Mouse (Mus musculus): ENCODE measurements around the gene Abcf1. TPM values are rescaled to one million over a fixed set of nuclear protein-coding genes. Genes with fewer than 3 reads are reported as not detected.
"Not testable (repeated sequence)": the region's sequence is repeated elsewhere in the genome, so short reads cannot be mapped to it uniquely, and the experiment has no call there.

Abcf1 gene
- polyA plus RNA-seq (2016; fragmentation: Nextera tagmentation; extraction: Ambion mirVana) = 91.2 and 113 TPM in 2 replicates

GRCm38 (mm10) chr17:35969418-35970389 lies at the start of gene Abcf1:
Gene Abcf1, minus strand, starts transcription at chr17:35969761.
- Histone ChIP-seq H3K9ac (peak within 1 kb of the TSS; percentile 81), H3K36me3 (peaks cover 35% of the 10 kb centered on the region), H3K4me3 (peak within 1 kb of the TSS; percentile 97), H3K27ac (peak within 1 kb of the TSS; percentile 73), H3K4me1 (peaks cover 11% of the 10 kb centered on the region), H3K4me2 (replicated peaks) (peak within 1 kb of the TSS; percentile 76), H3K9me3 (no peaks in the 10 kb centered on the region), H3K27me3 (no peaks in the 10 kb centered on the region)
- peak; percentile 90 for ATAC-seq (ENCODE audit: insufficient number of reproducible peaks, insufficient read depth, low FRiP score, low TSS enrichment)
- WGBS = under 1% methylated on average over 68 of the region's 68 CpGs

- no peak overlapping the region for H3K27ac ChIP-seq
- 72% methylated on average over 2 of the region's 2 CpGs for WGBS
- no peak overlapping the region for H3K4me3 ChIP-seq
- peaks cover 13% of the 10 kb centered on the region; the same call in 1 of the 2 replicates for H3K4me1 ChIP-seq
- H3K4me2 ChIP-seq (replicated peaks) = no peak overlapping the region
- H3K9ac ChIP-seq = no peak overlapping the region
- no peaks in the 10 kb centered on the region for H3K9me3 ChIP-seq
- H3K36me3 ChIP-seq = peaks cover 12% of the 10 kb centered on the region
- no peaks in the 10 kb centered on the region for H3K27me3 ChIP-seq
- no peak for ATAC-seq (ENCODE audit: insufficient number of reproducible peaks, insufficient read depth, low FRiP score, low TSS enrichment)
Observed at GRCm38 (mm10) chr17:36018979-36019378, 49.4 kb upstream of the Abcf1 start.

GRCm38 (mm10) chr17:36017046-36017445 lies 47.5 kb upstream of the Abcf1 start:
- ATAC-seq (ENCODE audit: insufficient number of reproducible peaks, insufficient read depth, low FRiP score, low TSS enrichment) = no peak
- 89% methylated on average over 5 of the region's 5 CpGs for WGBS
- no peaks in the 10 kb centered on the region for H3K9me3 ChIP-seq
- peaks cover 3% of the 10 kb centered on the region; the same call in 1 of the 2 replicates for H3K4me1 ChIP-seq
- no peak overlapping the region for H3K27ac ChIP-seq
- no peak overlapping the region for H3K4me2 ChIP-seq (replicated peaks)
- peaks cover 12% of the 10 kb centered on the region for H3K36me3 ChIP-seq
- H3K27me3 ChIP-seq = no peaks in the 10 kb centered on the region
- H3K9ac ChIP-seq = no peak overlapping the region
- no peak overlapping the region for H3K4me3 ChIP-seq

GRCm38 (mm10) chr17:36014977-36015376 lies 45.4 kb upstream of the Abcf1 start:
- Histone ChIP-seq H3K4me2 (replicated peaks) (no peak overlapping the region), H3K36me3 (peaks cover 12% of the 10 kb centered on the region), H3K27ac (no peak overlapping the region), H3K9ac (no peak overlapping the region), H3K4me3 (no peak overlapping the region), H3K4me1 (no peaks in the 10 kb centered on the region), H3K9me3 (no peaks in the 10 kb centered on the region), H3K27me3 (no peaks in the 10 kb centered on the region)
- 97% methylated on average over 5 of the region's 5 CpGs for WGBS
- no peak for ATAC-seq (ENCODE audit: insufficient number of reproducible peaks, insufficient read depth, low FRiP score, low TSS enrichment)

DNA sequence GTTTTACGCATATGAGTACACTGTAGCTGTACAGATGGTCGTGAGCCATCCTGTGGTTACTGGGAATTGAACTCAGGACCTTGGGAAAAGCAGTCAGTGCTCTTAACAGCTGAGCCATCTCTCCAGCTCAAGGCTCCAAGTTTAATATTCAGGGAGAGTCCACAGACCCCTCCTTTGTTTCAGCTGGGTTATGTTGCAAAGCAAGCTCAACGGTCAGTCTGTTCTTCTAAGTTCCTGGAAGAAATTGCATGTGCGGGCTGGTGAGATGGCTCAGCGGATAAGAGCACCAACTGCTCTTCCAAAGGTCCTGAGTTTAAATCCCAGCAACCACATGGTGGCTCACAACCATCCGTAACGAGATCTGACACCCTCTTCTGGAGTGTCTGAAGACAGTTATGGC lies 34.8 kb upstream of the Abcf1 start:
- not testable (repeated sequence) for H3K4me3 ChIP-seq; H3K36me3 ChIP-seq; H3K4me2 ChIP-seq (replicated peaks); ATAC-seq (ENCODE audit: insufficient number of reproducible peaks, insufficient read depth, low FRiP score, low TSS enrichment); H3K9ac ChIP-seq; H3K27me3 ChIP-seq; H3K9me3 ChIP-seq; H3K4me1 ChIP-seq; H3K27ac ChIP-seq
- WGBS = 97% methylated on average over 7 of the region's 7 CpGs

DNA sequence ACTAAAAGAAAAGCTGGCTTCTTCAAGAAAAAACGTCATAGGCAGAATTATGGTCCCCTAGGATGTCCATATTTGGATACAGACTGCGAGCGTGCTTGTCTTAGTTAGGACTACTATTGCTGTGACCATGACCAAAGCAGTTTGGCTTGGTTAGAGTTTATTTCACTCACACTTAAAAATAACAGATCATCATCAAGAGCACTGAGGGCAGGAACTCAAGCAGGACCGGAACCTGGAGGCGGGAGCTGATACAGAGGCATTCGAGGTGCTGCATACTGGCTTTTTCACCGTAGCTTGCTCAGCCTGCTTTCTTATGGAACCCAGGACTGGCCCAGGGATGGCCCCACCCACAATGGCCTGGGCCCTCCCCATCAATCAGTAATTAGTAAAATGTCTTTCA lies 33.8 kb upstream of the Abcf1 start:
- Histone ChIP-seq H3K36me3 (no peaks in the 10 kb centered on the region), H3K4me1 (no peaks in the 10 kb centered on the region), H3K27ac (no peak overlapping the region), H3K27me3 (no peaks in the 10 kb centered on the region), H3K4me3 (no peak overlapping the region), H3K9me3 (no peaks in the 10 kb centered on the region), H3K9ac (no peak overlapping the region), H3K4me2 (replicated peaks) (no peak overlapping the region)
- ATAC-seq (ENCODE audit: insufficient number of reproducible peaks, insufficient read depth, low FRiP score, low TSS enrichment) = no peak
- WGBS = 91% methylated on average over 7 of the region's 7 CpGs

DNA sequence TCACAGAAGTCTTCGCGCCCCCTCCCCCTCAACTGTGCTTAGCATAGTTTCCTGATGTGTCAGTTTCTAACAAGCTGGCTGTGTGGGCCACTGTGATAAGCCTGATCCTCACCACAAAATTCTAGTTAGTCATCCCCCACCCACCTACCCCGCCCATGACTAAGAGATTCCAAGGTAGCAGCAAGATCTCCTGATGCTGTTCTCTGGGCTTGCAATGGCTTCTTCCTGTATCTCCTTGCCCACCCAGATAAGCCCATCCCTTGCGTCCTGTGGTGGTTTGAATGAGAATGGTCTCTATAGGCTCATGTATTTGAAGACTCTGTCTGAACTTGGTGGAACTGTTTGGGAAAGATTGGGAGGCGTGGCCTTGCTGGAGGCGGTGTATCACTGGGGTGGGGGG lies 32.4 kb upstream of the Abcf1 start:
- Histone ChIP-seq H3K9ac (no peak overlapping the region), H3K27me3 (no peaks in the 10 kb centered on the region), H3K4me2 (replicated peaks) (no peak overlapping the region), H3K4me1 (0 out of 2 replicates have a peak, but pooled peaks cover 3% of the 10 kb centered on the region), H3K4me3 (no peak overlapping the region), H3K27ac (no peak overlapping the region), H3K9me3 (no peaks in the 10 kb centered on the region), H3K36me3 (no peaks in the 10 kb centered on the region)
- WGBS = 91% methylated on average over 6 of the region's 6 CpGs
- ATAC-seq (ENCODE audit: insufficient number of reproducible peaks, insufficient read depth, low FRiP score, low TSS enrichment) = no peak

DNA sequence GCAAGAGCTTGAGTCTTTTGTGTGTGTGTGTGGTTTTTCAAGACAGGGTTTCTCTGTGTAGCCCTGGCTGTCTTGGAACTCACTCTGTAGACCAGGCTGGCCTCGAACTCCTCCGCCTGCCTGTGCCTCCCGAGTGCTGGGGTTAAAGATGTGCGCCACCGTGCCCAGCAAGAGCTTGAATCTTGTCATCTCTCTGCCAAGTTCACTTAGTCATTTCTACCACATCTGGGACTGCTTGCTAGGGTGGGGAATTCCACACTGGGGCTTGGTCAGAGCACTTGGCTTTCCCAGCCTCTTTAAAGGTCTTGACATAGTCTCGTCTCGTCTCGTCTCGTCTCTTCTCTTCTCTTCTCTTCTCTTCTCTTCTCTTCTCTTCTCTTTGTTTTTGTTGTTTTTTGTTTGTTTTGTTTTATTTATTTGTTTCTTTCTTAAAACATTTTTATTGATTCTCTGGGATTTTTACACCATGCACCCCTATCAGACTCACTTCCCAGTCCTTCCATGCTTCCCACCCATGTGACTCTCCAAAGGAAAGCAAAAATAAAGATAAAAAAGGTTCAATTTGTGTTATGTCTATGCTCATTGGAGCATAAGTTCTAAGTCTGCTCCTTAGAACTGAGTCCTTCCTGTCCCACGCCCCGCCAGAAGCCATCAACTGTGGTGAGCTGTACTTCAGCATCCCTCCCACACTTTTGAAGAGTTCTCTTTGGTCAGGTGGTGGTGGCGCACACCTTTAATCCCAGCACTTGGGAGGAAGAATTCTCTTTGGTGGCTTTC lies 31.7 kb upstream of the Abcf1 start:
- H3K4me2 ChIP-seq (replicated peaks) = no peak overlapping the region

DNA sequence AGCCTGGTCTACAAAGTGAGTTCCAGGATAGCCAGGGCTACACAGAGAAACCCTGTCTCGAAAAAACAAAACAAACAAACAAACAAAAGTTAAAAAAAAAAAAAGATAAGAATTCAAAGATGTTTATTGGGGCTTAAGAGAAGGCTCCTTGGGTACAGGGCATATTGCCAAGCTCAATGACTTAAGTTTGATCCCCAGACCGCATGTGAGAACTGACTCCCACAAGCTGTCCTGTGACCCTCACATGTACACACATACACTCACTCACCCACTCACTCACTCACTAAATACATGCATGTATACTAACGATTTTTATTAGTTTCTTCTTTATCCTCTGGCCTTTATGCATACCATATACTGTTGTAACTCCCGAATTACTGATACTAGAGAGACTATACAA lies 30.8 kb upstream of the Abcf1 start:
- H3K9me3 ChIP-seq = no peaks in the 10 kb centered on the region
- no peak overlapping the region for H3K9ac ChIP-seq
- H3K27me3 ChIP-seq = no peaks in the 10 kb centered on the region
- 91% methylated on average over 4 of the region's 4 CpGs for WGBS
- no peaks in the 10 kb centered on the region for H3K36me3 ChIP-seq
- H3K4me1 ChIP-seq = peaks cover 6% of the 10 kb centered on the region
- H3K4me2 ChIP-seq (replicated peaks) = no peak overlapping the region
- no peak overlapping the region for H3K27ac ChIP-seq
- no peak overlapping the region for H3K4me3 ChIP-seq
- no peak for ATAC-seq (ENCODE audit: insufficient number of reproducible peaks, insufficient read depth, low FRiP score, low TSS enrichment)

More for the DNA sequence above, 31.7 kb upstream of the Abcf1 start:
- WGBS = 94% methylated on average over 12 of the region's 12 CpGs
- H3K4me1 ChIP-seq = 0 out of 2 replicates have a peak, but pooled peaks cover 3% of the 10 kb centered on the region
- H3K36me3 ChIP-seq = no peaks in the 10 kb centered on the region
- no peak overlapping the region for H3K9ac ChIP-seq
- H3K4me3 ChIP-seq = no peak overlapping the region
- no peak overlapping the region for H3K27ac ChIP-seq
- ATAC-seq (ENCODE audit: insufficient number of reproducible peaks, insufficient read depth, low FRiP score, low TSS enrichment) = no peak
- H3K9me3 ChIP-seq = no peaks in the 10 kb centered on the region
- no peaks in the 10 kb centered on the region for H3K27me3 ChIP-seq

DNA sequence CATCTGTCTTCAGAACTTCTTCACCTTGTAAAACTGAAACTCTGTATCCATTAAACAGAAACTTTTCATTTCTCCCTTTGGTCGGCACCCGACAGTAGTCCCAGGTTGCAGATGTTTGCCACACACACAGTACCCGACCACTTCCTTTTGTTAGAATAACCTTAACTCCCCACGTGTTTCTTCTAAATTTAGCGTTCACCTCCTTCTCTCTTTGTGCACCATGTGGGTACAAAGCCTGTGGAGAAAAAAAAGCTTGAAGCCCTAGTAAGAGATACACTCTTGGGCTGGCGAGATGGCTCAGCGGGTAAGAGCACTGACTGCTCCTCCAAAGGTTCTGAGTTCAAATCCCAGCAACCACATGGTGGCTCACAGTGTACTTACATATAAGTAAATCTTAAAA lies 29.8 kb upstream of the Abcf1 start:
- Histone ChIP-seq H3K36me3 (no peaks in the 10 kb centered on the region), H3K4me3 (no peak overlapping the region), H3K9me3 (no peaks in the 10 kb centered on the region), H3K27me3 (no peaks in the 10 kb centered on the region), H3K9ac (no peak overlapping the region), H3K4me1 (peaks cover 9% of the 10 kb centered on the region), H3K4me2 (replicated peaks) (no peak overlapping the region), H3K27ac (no peak overlapping the region)
- 86% methylated on average over 7 of the region's 7 CpGs for WGBS
- ATAC-seq (ENCODE audit: insufficient number of reproducible peaks, insufficient read depth, low FRiP score, low TSS enrichment) = no peak

DNA sequence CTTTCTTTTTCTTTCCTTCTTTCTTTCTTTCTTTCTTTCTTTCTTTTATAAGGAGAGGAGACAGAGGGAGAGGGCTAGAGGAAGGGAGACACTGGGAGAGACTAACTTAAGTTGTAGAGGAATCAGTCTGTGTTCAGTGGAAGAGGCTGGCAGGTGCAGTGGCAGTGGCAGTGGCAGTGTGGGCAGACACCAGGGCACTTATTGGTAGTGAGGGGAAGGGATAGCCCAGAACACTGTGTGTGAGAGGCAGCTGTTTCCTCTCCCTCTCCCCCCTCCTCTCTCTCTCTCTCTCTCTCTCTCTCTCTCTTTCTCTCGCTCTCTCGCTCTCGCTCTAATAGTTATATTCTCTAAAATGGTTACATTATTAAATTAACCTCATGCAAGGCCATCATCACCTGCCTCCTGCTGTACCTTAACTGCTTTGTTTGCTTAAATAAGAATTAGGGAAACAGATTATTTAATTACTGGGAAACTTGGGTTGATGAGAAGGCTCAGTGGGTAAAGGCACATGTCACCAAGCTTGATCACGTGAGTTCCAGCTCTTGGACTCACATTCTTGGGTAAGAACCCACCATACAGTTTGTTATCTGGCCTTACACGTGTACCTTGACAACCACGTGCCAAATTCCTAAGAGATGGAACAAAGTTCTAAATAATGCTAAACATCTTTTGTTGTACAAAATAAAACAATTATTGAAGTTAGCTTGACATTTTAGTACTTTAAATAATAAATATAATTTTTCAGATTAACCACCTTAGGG lies 29.2 kb upstream of the Abcf1 start:
- Histone ChIP-seq H3K4me1 (peaks cover 9% of the 10 kb centered on the region), H3K4me3 (no peak overlapping the region), H3K27me3 (no peaks in the 10 kb centered on the region), H3K4me2 (replicated peaks) (no peak overlapping the region), H3K27ac (no peak overlapping the region), H3K9me3 (no peaks in the 10 kb centered on the region), H3K9ac (no peak overlapping the region), H3K36me3 (no peaks in the 10 kb centered on the region)
- WGBS = 83% methylated on average over 6 of the region's 6 CpGs
- no peak for ATAC-seq (ENCODE audit: insufficient number of reproducible peaks, insufficient read depth, low FRiP score, low TSS enrichment)

Measured in embryonic facial prominence, embryonic 12.5 days (tissue).